Mouse (Mus musculus): ENCODE measurements around the gene Vma21. TPM values are rescaled to one million over a fixed set of nuclear protein-coding genes. Genes with fewer than 3 reads are reported as not detected.

The Vma21 gene
- polyA plus RNA-seq, 1 experiment from 2014 or later: 37.3 TPM

GRCm38 (mm10) chrX:71816931-71817361 is 1.2 kb downstream of the Vma21 start:
- Histone ChIP-seq H3K4me2 (peak overlapping the region; percentile 60), H3K4me1 (ENCODE audit: insufficient read depth) (no peaks in the 10 kb centered on the region), H3K9me3 (ENCODE audit: low read depth, low read length) (no peaks in the 10 kb centered on the region), H3K4me3 (ENCODE audit: low read depth, low read length) (peak overlapping the region; percentile 52), H3K36me3 (ENCODE audit: insufficient read depth) (no peaks in the 10 kb centered on the region), H3K27ac (ENCODE audit: low read depth) (peak overlapping the region; percentile 86; the same call in 1 of the 2 replicates), H3K9ac (peak overlapping the region; percentile 73), H3K27me3 (ENCODE audit: insufficient read depth, low read length) (no peaks in the 10 kb centered on the region)
- TF ChIP-seq CTCF (IDR thresholded peaks at IDR 0.05; ENCODE audit: low read depth): no peak
- WGBS: 10% methylated on average over 14 of the region's 14 CpGs
- DNase-seq: peak; percentile 5
- peak; percentile 48 for ATAC-seq (ENCODE audit: insufficient read depth)

GRCm38 (mm10) chrX:71838911-71839310 is 23.2 kb downstream of the Vma21 start:
- ATAC-seq (ENCODE audit: insufficient read depth) (no peak), DNase-seq (no peak)
- Histone ChIP-seq H3K9me3 (ENCODE audit: low read depth, low read length) (no peaks in the 10 kb centered on the region), H3K27ac (ENCODE audit: low read depth) (no peak overlapping the region), H3K9ac (no peak overlapping the region), H3K4me2 (no peak overlapping the region), H3K27me3 (ENCODE audit: insufficient read depth, low read length) (no peaks in the 10 kb centered on the region), H3K4me1 (ENCODE audit: insufficient read depth) (no peaks in the 10 kb centered on the region), H3K4me3 (ENCODE audit: low read depth, low read length) (no peak overlapping the region), H3K36me3 (ENCODE audit: insufficient read depth) (no peaks in the 10 kb centered on the region)
- WGBS: 70% methylated on average over 4 of the region's 4 CpGs
- TF ChIP-seq CTCF (IDR thresholded peaks at IDR 0.05; ENCODE audit: low read depth): no peak

- Histone ChIP-seq H3K36me3 (ENCODE audit: insufficient read depth) (no peaks in the 10 kb centered on the region), H3K4me3 (ENCODE audit: low read depth, low read length) (no peak overlapping the region), H3K4me2 (no peak overlapping the region), H3K27me3 (ENCODE audit: insufficient read depth, low read length) (no peaks in the 10 kb centered on the region), H3K4me1 (ENCODE audit: insufficient read depth) (no peaks in the 10 kb centered on the region), H3K9me3 (ENCODE audit: low read depth, low read length) (no peaks in the 10 kb centered on the region), H3K9ac (no peak overlapping the region), H3K27ac (ENCODE audit: low read depth) (no peak overlapping the region)
- DNase-seq: peak; percentile 33
- WGBS: 63% methylated on average over 4 of the region's 4 CpGs
- 0 out of 2 replicates have a peak, but pooled peaks have one; percentile 44 for ATAC-seq (ENCODE audit: insufficient read depth)
- no peak for TF ChIP-seq CTCF (IDR thresholded peaks at IDR 0.05; ENCODE audit: low read depth)
Measured at GRCm38 (mm10) chrX:71846696-71847095, 31.0 kb downstream of the Vma21 start.

- H3K9me3 ChIP-seq (ENCODE audit: low read depth, low read length): no peaks in the 10 kb centered on the region
- no peaks in the 10 kb centered on the region for H3K27me3 ChIP-seq (ENCODE audit: insufficient read depth, low read length)
- no peak overlapping the region for H3K9ac ChIP-seq
- no peaks in the 10 kb centered on the region for H3K4me1 ChIP-seq (ENCODE audit: insufficient read depth)
- H3K27ac ChIP-seq (ENCODE audit: low read depth): no peak overlapping the region
- H3K4me2 ChIP-seq: no peak overlapping the region
- H3K36me3 ChIP-seq (ENCODE audit: insufficient read depth): no peaks in the 10 kb centered on the region
- no peak for ATAC-seq (ENCODE audit: insufficient read depth)
- no peak overlapping the region for H3K4me3 ChIP-seq (ENCODE audit: low read depth, low read length)
- TF ChIP-seq CTCF (IDR thresholded peaks at IDR 0.05; ENCODE audit: low read depth): no peak
- no peak for DNase-seq
Measured at GRCm38 (mm10) chrX:71853798-71854197, 38.1 kb downstream of the Vma21 start.

Other genes starting within 250 kb of the Vma21 start
- 0.42 and 1.0 TPM in 2 replicates for gene Gpr50, start 152.3 kb upstream of the Vma21 start, polyA plus RNA-seq (2014; fragmentation: Nextera tagmentation; extraction: Ambion mirVana)
- 0.25 and 0.28 TPM in 2 replicates for gene Gm1141, start 105.1 kb downstream of the Vma21 start, polyA plus RNA-seq (2014; fragmentation: Nextera tagmentation; extraction: Ambion mirVana)
- gene Prrg3, start 146.7 kb downstream of the Vma21 start, polyA plus RNA-seq (2014; fragmentation: Nextera tagmentation; extraction: Ambion mirVana): 18.9 and 21.2 TPM in 2 replicates
- 0.38 TPM in 1 of 2 replicates, not detected in the other for gene Fate1, start 157.1 kb downstream of the Vma21 start, polyA plus RNA-seq (2014; fragmentation: Nextera tagmentation; extraction: Ambion mirVana)
- gene Cnga2, start 175.9 kb downstream of the Vma21 start, polyA plus RNA-seq (2014; fragmentation: Nextera tagmentation; extraction: Ambion mirVana): 0.12 and 0.34 TPM in 2 replicates